Mouse (Mus musculus): ENCODE measurements at regions not wholly inside any gene's neighbourhood (a gene's known extent, or its start where the extent isn't known, plus 50 kb on each side); places are given as distances from the start of the nearest gene placed in this dataset.
"Not testable (repeated sequence)": the region's sequence is repeated elsewhere in the genome, so short reads cannot be mapped to it uniquely, and the experiment has no call there.

GRCm38 (mm10) chr4:4335216-4335615, 257.9 kb upstream of the Sdr16c6 start:
- DNase-seq (ENCODE audit: low spot score in 2 of 2) = no peak

GRCm38 (mm10) chr4:4333472-4334123, 256.3 kb upstream of the Sdr16c6 start:
- no peak for DNase-seq (ENCODE audit: low spot score in 2 of 2)

- DNase-seq (ENCODE audit: low spot score in 2 of 2) = no peak
These were observed 253.8 kb upstream of the Sdr16c6 start for GRCm38 (mm10) chr4:4331105-4331504.

GRCm38 (mm10) chr4:4315651-4316411, 238.5 kb upstream of the Sdr16c6 start:
- no peak for DNase-seq (ENCODE audit: low spot score in 2 of 2)

DNA sequence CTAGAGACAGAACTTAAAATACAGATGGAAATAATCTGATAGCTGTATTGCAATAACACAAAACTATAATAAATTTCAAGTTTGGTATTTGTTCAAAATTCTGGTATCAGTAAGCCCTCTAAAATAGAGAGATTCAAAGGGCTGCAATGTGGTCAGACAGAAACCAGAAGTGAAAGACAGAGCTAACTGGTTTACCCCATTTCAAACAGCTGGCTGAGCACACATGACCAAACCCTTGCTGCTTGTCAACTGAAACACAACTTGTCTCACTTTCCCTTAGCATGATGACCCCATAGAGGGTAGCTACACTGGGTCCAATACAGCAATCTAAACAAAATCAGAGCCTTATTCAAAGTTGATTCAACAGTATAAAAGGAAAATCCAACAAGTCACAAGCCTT, 234.2 kb upstream of the Sdr16c6 start:
- DNase-seq (ENCODE audit: low spot score in 2 of 2) = no peak

DNA sequence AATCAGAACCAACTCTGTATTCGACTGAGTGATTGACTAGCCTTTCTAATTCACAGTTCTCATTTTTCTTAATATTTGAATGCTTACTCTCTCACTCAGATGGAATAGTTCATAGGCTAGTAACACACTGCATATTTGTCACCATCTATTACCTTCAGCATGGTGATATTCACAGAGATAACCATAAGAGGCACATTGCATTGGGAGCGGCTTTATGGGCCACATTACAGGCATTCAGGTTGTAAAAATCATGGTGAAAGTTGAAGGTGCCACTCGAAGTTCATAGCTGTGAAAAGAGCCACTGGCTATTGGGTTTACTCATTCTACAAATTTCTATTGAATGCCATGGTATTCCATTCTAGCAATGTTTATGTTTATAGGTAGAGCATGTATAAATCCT, 229.6 kb upstream of the Sdr16c6 start:
- no peak for DNase-seq (ENCODE audit: low spot score in 2 of 2)

DNA sequence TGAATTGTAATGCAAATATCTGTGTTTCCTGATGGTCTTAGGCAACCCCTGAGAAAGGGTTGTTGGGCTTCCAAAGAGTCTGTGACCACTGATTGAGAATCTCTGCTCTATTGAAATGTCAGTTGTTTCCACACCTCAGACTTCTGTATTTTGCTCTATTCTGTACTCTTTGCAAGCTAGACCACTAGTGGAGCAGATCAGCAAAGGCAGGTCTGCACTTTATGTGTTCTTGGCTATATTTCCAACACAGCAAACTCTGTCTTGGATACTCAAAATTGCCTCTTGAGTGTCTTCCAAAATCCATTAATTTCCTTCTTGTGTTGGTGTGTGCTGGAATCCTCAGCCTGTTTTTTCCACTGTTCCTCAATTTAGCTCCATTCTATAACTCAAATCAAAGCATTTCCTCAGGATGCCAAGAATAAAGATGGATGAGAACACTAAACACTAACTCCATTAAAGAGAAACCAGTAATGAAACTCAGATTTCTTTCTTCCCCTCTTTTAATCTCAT, 228.5 kb upstream of the Sdr16c6 start:
- no peak for DNase-seq (ENCODE audit: low spot score in 2 of 2)

- no peak for DNase-seq (ENCODE audit: low spot score in 2 of 2)
These were observed 227.3 kb upstream of the Sdr16c6 start for GRCm38 (mm10) chr4:4304666-4305065.

- DNase-seq (ENCODE audit: low spot score in 2 of 2) = no peak
These were observed 223.0 kb upstream of the Sdr16c6 start for GRCm38 (mm10) chr4:4300189-4300879.

DNA sequence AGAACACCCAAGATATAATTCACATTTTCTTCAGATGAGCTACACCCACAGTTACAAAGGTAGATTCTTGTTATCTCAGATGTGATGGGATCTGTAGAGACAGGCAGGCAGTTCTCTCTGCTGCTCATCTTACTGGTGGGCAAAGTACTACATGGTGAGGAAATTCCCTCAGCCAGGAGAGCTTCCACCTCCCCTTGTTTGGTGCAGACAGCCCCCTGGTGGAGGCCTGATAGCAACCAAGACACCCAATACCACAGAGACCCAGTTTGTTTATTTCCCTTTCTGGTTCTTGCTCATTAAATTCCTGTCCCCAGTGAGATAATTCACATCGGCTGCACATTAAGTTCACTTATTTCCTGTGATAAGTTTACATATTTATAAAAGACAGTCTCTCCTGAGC, 222.3 kb upstream of the Sdr16c6 start:
- DNase-seq (ENCODE audit: low spot score in 2 of 2) = no peak

DNA sequence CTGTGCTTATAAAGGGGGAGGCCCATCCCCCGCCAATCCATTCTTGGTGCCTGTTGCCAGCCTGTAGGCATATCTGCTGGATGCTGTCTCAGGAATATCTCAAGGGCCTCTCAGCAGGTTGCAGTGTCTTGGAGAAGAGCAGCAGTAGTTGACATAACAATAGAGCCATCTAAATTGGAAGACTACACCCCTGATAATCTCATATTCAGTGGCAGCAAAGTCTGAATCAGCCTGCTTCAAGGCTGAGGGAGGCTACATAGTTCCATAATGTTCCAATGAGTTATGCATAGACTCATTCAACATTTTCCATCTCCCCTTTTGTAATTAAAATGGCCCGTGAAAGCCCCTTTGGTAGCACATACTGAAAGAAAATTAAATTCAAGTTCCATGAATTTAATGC, 172.3 kb upstream of the Sdr16c6 start:
- no peak for DNase-seq (ENCODE audit: low spot score in 2 of 2)

DNA sequence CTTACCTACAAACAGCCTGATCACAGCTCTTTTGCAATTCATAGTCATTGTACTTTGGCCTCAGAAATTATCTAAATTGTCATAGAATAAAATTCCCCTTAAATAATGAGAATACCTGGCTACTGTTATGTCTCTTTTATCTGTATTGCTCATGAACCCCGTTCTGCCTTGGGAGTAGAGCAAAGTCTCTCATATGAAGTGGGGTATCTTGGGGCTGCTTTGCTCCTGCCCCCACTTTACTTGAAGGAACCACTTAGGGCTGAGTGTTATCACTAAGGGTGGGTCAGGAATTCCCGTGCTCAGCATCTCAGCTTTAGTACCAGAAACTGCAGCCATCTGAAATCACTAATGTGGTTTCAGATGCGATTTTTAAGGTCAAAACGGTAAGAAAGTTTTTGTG, 170.3 kb upstream of the Sdr16c6 start:
- no peak for DNase-seq (ENCODE audit: low spot score in 2 of 2)

GRCm38 (mm10) chr4:4242306-4242980, 165.1 kb upstream of the Sdr16c6 start:
- not testable (repeated sequence) for DNase-seq (ENCODE audit: low spot score in 2 of 2)

DNA sequence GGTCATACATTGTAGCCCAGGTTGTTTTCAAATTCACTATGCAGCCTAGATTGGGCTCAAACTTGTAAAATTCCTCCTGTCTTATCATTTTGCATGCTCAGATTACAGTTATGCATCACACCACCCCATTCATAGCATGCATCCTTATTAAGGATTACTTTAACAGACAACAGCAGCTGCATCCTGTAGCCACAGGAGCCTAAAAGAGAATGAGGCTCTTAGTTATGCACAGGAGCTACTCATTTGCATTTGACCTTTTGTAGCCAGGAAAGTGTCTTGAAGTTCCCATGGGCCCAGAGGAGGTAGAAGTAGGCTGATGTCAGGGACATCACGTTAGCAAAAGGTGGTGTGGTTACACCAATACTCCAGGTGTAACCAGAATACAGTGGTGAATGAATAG, 148.9 kb upstream of the Sdr16c6 start:
- DNase-seq (ENCODE audit: low spot score in 2 of 2) = no peak

DNA sequence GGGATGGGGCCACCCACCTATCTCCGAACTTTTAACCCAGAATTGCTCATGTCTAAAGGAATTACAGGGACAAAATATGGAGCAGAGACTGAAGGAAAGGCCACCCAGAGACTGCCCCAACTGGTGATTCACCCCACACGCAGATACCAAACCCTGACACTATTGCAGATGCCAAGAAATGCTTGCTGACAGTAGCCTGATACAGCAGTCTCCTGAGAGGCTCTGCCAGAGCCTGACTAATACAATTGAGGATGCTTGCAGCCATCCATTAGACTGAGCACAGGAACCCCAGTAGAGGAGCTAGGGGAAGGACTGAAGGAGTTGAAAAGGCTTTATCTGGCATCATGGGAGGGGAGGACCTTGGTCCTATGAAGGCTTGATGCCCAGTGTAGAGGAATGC, 142.4 kb upstream of the Sdr16c6 start:
- peak in 1 of 2 experiments; percentile 26 for DNase-seq (ENCODE audit: low spot score in 2 of 2)

DNA sequence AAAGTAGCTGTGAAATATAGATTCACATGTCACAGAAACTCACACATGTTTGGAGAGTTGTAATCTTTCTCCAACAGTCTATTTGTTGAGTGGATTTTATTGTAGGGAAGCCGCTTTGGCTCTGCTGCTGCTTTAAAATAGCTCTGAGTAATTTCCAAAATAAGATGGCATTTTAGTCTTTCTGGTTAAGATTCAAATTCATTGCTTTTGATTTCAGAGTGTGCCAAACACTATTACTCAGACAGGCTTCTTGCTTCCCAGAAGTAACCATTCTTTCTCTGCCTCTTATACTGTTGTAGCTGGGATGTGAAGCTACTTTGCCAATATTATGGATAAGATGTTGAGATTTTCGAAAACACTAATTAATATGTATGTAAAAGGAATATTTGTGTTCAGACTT, 134.6 kb upstream of the Sdr16c6 start:
- DNase-seq (ENCODE audit: low spot score in 2 of 2) = no peak

DNA sequence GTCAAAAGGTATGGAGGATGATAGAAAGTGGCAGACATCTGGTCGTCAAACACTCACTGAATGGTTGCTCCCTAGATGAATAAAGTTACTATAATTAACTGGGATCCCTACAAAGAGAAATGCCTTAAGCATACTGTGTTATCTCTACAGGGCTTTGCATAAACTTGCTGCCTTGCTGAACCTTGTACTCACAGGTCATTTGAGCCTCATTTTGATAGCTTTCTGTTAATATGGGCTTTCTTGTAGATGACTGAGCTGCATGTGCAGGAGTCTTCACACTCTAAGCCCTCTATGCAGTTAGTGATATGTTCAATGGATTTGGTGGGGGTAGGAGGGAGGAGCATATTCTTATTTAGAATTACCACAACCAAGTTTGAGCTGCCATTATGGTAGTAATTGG, 127.8 kb upstream of the Sdr16c6 start:
- DNase-seq (ENCODE audit: low spot score in 2 of 2) = no peak

DNA sequence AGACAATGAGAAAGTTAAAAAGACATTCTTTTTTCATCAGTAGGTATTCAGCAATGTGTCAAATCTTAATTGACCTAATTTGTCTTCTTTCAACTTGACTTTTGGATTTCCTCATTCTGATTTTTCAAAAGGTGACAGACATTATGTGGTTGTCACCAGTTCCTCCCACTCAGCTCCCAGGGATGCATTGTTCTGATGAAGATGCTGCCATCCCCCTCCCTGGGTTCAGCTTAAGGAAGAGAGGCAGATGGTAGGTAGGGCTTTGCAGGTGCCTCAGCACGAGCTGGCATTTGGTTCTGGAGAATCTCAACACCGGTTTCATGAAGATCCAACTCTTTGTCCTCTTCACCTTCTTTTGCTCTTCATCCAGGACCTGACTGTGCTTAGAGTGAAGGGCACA, 122.0 kb upstream of the Sdr16c6 start:
- no peak for DNase-seq (ENCODE audit: low spot score in 2 of 2)

DNA sequence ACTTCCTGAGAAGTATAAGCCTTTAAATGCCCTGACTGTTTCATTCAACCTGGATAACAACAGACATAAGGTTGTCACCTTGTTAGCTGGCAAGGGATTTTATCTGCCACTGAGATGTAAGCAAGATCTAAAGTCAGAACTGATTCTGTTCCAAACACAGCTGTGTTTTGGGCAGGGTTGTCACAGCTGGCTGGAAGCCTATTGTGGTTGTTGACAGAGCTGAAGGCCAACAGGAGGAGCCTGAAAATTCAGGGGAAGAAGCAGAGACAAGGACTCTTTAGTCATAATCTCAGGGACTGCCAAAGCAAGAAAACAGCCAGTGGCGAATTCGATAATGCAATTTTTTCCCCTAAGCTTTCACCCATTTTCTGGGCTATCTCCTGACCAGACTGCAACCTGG, 118.5 kb upstream of the Sdr16c6 start:
- DNase-seq (ENCODE audit: low spot score in 2 of 2) = no peak

GRCm38 (mm10) chr4:4195250-4195649, 117.9 kb upstream of the Sdr16c6 start:
- DNase-seq (ENCODE audit: low spot score in 2 of 2) = no peak

All from spleen, postnatal 4 days (tissue).